Mouse (Mus musculus) activated CD4-positive, CD25-positive, alpha-beta regulatory T cell, adult 9 weeks (primary cell): ENCODE measurements around the gene Stim2. TPM values are rescaled to one million over a fixed set of nuclear protein-coding genes. Genes with fewer than 3 reads are reported as not detected.

Experiments used
- polyA plus RNA-seq: library from polyadenylated mRNA; unstranded; fragments of 100-300 nt; shearing (Covaris generic); gene quantifications from one replicate; pipeline ENCODE4 v1.2.1, GENCODE M21; 2017

The Stim2 gene
- polyA plus RNA-seq, result 10.1 TPM

DNA sequence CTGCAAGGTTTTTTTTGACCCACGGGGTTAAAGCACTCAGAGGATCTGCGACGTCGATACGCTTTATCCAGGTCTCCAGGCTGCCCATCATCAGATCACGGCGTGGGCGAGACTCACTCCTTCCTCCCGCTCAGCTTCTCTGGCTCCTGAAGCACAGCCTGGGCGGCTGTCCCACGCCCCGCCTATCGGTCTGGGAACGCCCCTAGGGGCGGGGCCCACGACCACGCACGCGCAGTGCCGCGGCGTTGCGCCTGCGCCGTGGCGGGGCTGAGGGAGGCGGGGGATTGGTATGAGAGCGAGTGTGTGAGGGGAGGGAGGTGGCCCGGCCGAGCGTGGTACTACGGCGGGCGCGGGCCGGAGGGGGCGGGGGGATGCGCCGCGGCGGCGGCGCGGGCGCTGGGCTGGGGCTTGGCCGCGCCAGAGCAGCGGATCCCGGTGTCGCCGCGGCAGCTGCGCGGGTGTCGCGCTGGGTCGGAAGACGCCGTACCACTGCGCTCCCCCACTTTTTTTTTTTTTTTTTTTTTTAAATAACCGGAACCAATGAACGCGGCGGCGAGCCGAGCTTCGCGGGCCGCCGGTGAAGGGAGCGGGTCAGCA lies at the start of gene Stim2:
Gene Stim2 (plus strand): TSS at position 354 of the 597 bp plus-strand sequence.

Other genes starting within 250 kb of the Stim2 start
- 8.4 TPM for gene Tbc1d19, start 188.9 kb upstream of the Stim2 start, polyA plus RNA-seq